In genomic region chr1:39462036-39462435, GRCm38 (mm10) we compare ENCODE assay signal across 22 mouse cellular contexts. TPM values are rescaled to one million over a fixed set of nuclear protein-coding genes. Genes with fewer than 3 reads are reported as not detected.
DNase-seq lines count a peak whose midpoint lies in the region; ATAC-seq and TF ChIP-seq lines count a peak whose summit lies in the region.
"Had no signal": no experiment of that assay in that cellular context is flagged by ENCODE, and none has a peak within 500 bp of the region (broad histone marks: within the 10 kb centered on the region; RNA-seq: fewer than 3 reads in every experiment).

No protein-coding gene starts in this region.

- H3K4me1 ChIP-seq in midbrain, postnatal 0 days (ENCODE audit: insufficient read depth, low read length) = no peaks in the 10 kb centered on the region
- H3K4me1 ChIP-seq: embryonic facial prominence, embryonic 12.5 days; limb, embryonic 10.5 days had no signal

- no peak overlapping the region for H3K4me2 ChIP-seq in midbrain, postnatal 0 days (ENCODE audit: low read depth, low read length, poor library complexity, severe bottlenecking)
- H3K4me2 ChIP-seq: embryonic facial prominence, embryonic 12.5 days; lung, embryonic 15.5 days had no signal

- no peak overlapping the region for H3K27ac ChIP-seq in midbrain, postnatal 0 days (ENCODE audit: low read depth, low read length)
- H3K27ac ChIP-seq: embryonic facial prominence, embryonic 12.5 days; hindbrain, postnatal 0 days; kidney, postnatal 0 days; layer of hippocampus, adult 2 months; limb, embryonic 10.5 days; lung, embryonic 15.5 days had no signal

- 82% methylated on average over 13 of the region's 13 CpGs for WGBS in midbrain, postnatal 0 days

- H3K4me3 ChIP-seq in midbrain, postnatal 0 days (ENCODE audit: low read depth, low read length) = no peak overlapping the region
- H3K4me3 ChIP-seq: embryonic facial prominence, embryonic 12.5 days; erythroblast, embryonic 14.5 days; layer of hippocampus, adult 2 months; limb, embryonic 10.5 days; lung, embryonic 15.5 days had no signal

- TF ChIP-seq CTCF in midbrain, postnatal 0 days (IDR thresholded peaks at IDR 0.05) = no peak

- peak; percentile 76 for ATAC-seq in frontal cortex, adult (ENCODE audit: low TSS enrichment)
- ATAC-seq in midbrain, postnatal 0 days (ENCODE audit: low FRiP score) = no peak
- ATAC-seq: hindbrain, postnatal 0 days; midbrain, embryonic 16.5 days; Patski had no signal

- H3K27me3 ChIP-seq in midbrain, postnatal 0 days (ENCODE audit: insufficient read depth, low read length) = no peaks in the 10 kb centered on the region
- H3K27me3 ChIP-seq: embryonic facial prominence, embryonic 12.5 days; lung, embryonic 15.5 days; Patski had no signal

- H3K9ac ChIP-seq in midbrain, postnatal 0 days (replicated peaks; ENCODE audit: low read length, poor library complexity, severe bottlenecking) = no peak overlapping the region
- H3K9ac ChIP-seq: embryonic facial prominence, embryonic 12.5 days; lung, embryonic 15.5 days had no signal

- no peaks in the 10 kb centered on the region for H3K9me3 ChIP-seq in midbrain, postnatal 0 days (ENCODE audit: low read length)
- H3K9me3 ChIP-seq: embryonic facial prominence, embryonic 12.5 days; limb, embryonic 10.5 days; lung, embryonic 15.5 days had no signal

- H3K36me3 ChIP-seq in midbrain, postnatal 0 days (ENCODE audit: insufficient read depth, low read length) = no peaks in the 10 kb centered on the region
- H3K36me3 ChIP-seq: embryonic facial prominence, embryonic 12.5 days; limb, embryonic 10.5 days; lung, embryonic 15.5 days had no signal

- DNase-seq in cerebellum, adult 11-12 months = peak; percentile 20
- no peak for DNase-seq in cerebellum, adult 8-10 months
- DNase-seq in frontal cortex, postnatal 25 days (ENCODE audit: low spot score in 2 of 2) = no peak
- DNase-seq in right cerebral cortex, adult 18-20 months = peak; percentile 57
- no peak for DNase-seq in right cerebral cortex, postnatal 4 days
- DNase-seq in retina, embryonic 14.5 days (ENCODE audit: low spot score) = no peak
- no peak for DNase-seq in midbrain, postnatal 0 days (ENCODE audit: low spot score)
- DNase-seq: adrenal gland, adult 8-10 months; gastrocnemius, postnatal 36 days; kidney, adult 18-20 months; lung, postnatal 4 days; thymus, postnatal 36 days had no signal

RNA-seq across cellular contexts. Expression of gene Tbc1d8, which starts 16.5 kb away (rescaled TPM):
- total RNA-seq in midbrain, postnatal 0 days (2014; rRNA removed) = 18.3 and 20.2 TPM in 2 replicates
- polyA plus RNA-seq in midbrain, postnatal 0 days (2015; fragmentation: Nextera tagmentation; extraction: Ambion mirVana) = 8.5 TPM in 2 replicates

Comparison
In these comparisons a context has a peak if more than half of its experiments do, and no peak if none do; other contexts are left out.
1. DNase-seq: peak in cerebellum, adult 11-12 months (single experiment) and right cerebral cortex, adult 18-20 months (single experiment); none in cerebellum, adult 8-10 months (single experiment), frontal cortex, postnatal 25 days (0 of 2), right cerebral cortex, postnatal 4 days (single experiment), retina, embryonic 14.5 days (single experiment) and midbrain, postnatal 0 days (single experiment).